Mouse (Mus musculus): ENCODE measurements at regions not wholly inside any gene's neighbourhood (a gene's known extent, or its start where the extent isn't known, plus 50 kb on each side); places are given as distances from the start of the nearest gene placed in this dataset.

GRCm38 (mm10) chr4:52105887-52106286 is 333.2 kb upstream of the Smc2 start:
- TF ChIP-seq POLR2A (IDR thresholded peaks at IDR 0.05; ENCODE audit: insufficient read length, low read depth) = no peak
- no peak for TF ChIP-seq USF1 (IDR thresholded peaks at IDR 0.05; ENCODE audit: low read depth)
- no peak for TF ChIP-seq POLR2AphosphoS2 (IDR thresholded peaks at IDR 0.05; ENCODE audit: insufficient read length, low read depth)
- no peak for TF ChIP-seq REST (IDR thresholded peaks at IDR 0.05; ENCODE audit: insufficient read depth, insufficient read length)
- no peak for TF ChIP-seq MYOG (IDR thresholded peaks at IDR 0.05; ENCODE audit: control insufficient read depth in 1 of 3, insufficient read depth in 1 of 3, insufficient read length in 2 of 3, low read depth in 2 of 3)
- no peak for TF ChIP-seq TCF12 (IDR thresholded peaks at IDR 0.05; ENCODE audit: insufficient read depth, poor library complexity, severe bottlenecking)
- no peak for TF ChIP-seq MAX (IDR thresholded peaks at IDR 0.05; ENCODE audit: low read depth)
